Mouse (Mus musculus) adrenal gland, postnatal 10 days (tissue): ENCODE results near the gene Etv5. TPM values are rescaled to one million over a fixed set of nuclear protein-coding genes. Genes with fewer than 3 reads are reported as not detected.

Source experiments
- DNase-seq: peaks from one replicate; pipeline ENCODE4 v3.0.0; 2021; ENCODE audit warnings: mixed read lengths
- long read RNA-seq, 2 experiments: library from polyadenylated mRNA; stranded (forward); transcript quantifications; one replicate each; pipeline ENCODE4 v2.0.0; 2021
- total RNA-seq, 2 experiments: library from RNA; stranded (reverse); gene quantifications; 2 replicates each; pipeline ENCODE4 v1.2.3; 2021

Etv5 gene
- total RNA-seq: 10 to 100 TPM; 17.6 to 21.8 TPM
- long read RNA-seq, experiment 1, partial matches to known transcripts: 6 of 14 reads
- long read RNA-seq, experiment 1, other reads (novel, unspliced or antisense): 5 of 14 reads
- long read RNA-seq, experiment 2, transcript Etv5-201 (13 exons, 3,975 nt): major isoform, 7 of 10 reads
- long read RNA-seq, experiment 2, partial matches to known transcripts: 1 of 10 reads
- long read RNA-seq, experiment 2, other reads (novel, unspliced or antisense): 2 of 10 reads

- DNase-seq: peak; percentile 99
Observed at GRCm38 (mm10) chr16:22439499-22440177, at the start of gene Etv5. Gene Etv5 (minus strand): TSS chr16:22439719.

- no peak for DNase-seq
Observed at GRCm38 (mm10) chr16:22483900-22484299, 44.4 kb upstream of the Etv5 start.

- no peak for DNase-seq
Observed at GRCm38 (mm10) chr16:22479322-22479721, 39.8 kb upstream of the Etv5 start.

GRCm38 (mm10) chr16:22471728-22472127, 32.2 kb upstream of the Etv5 start:
- no peak for DNase-seq

- peak; percentile 20 for DNase-seq
Observed at GRCm38 (mm10) chr16:22469385-22469784, 29.9 kb upstream of the Etv5 start.

GRCm38 (mm10) chr16:22467111-22467510, 27.6 kb upstream of the Etv5 start:
- DNase-seq: no peak

GRCm38 (mm10) chr16:22466381-22466780, 26.9 kb upstream of the Etv5 start:
- no peak for DNase-seq

- DNase-seq: no peak
Observed at GRCm38 (mm10) chr16:22462220-22462619, 22.7 kb upstream of the Etv5 start.

- DNase-seq: no peak
Observed at GRCm38 (mm10) chr16:22461728-22462127, 22.2 kb upstream of the Etv5 start.

GRCm38 (mm10) chr16:22460960-22461359, 21.4 kb upstream of the Etv5 start:
- no peak for DNase-seq

- no peak for DNase-seq
Observed at GRCm38 (mm10) chr16:22452082-22452481, 12.6 kb upstream of the Etv5 start.

- no peak for DNase-seq
Observed at GRCm38 (mm10) chr16:22448093-22448492, 8.6 kb upstream of the Etv5 start.

GRCm38 (mm10) chr16:22444786-22445185, 5.3 kb upstream of the Etv5 start:
- DNase-seq: no peak

- DNase-seq: no peak
Observed at GRCm38 (mm10) chr16:22442202-22442601, 2.7 kb upstream of the Etv5 start.

- no peak for DNase-seq
Observed at GRCm38 (mm10) chr16:22441317-22441716, 1.8 kb upstream of the Etv5 start.

- DNase-seq: peak; percentile 64
Observed at GRCm38 (mm10) chr16:22440269-22440668, 750 bp upstream of the Etv5 start.

- peak; percentile 79 for DNase-seq
Observed at GRCm38 (mm10) chr16:22438441-22439373, 812 bp downstream of the Etv5 start.

GRCm38 (mm10) chr16:22436106-22436505, 3.4 kb downstream of the Etv5 start:
- DNase-seq: no peak

- DNase-seq: peak; percentile 43
Observed at GRCm38 (mm10) chr16:22434530-22434929, 5.0 kb downstream of the Etv5 start.

- no peak for DNase-seq
Observed at GRCm38 (mm10) chr16:22433944-22434343, 5.6 kb downstream of the Etv5 start.

- DNase-seq: no peak
Observed at GRCm38 (mm10) chr16:22431773-22432172, 7.7 kb downstream of the Etv5 start.

- no peak for DNase-seq
Observed at GRCm38 (mm10) chr16:22431335-22431734, 8.2 kb downstream of the Etv5 start.
